Mouse (Mus musculus): Measurements from ENCODE around the gene St6galnac5. TPM values are rescaled to one million over a fixed set of nuclear protein-coding genes. Genes with fewer than 3 reads are reported as not detected.

St6galnac5 gene
- polyA plus RNA-seq, 1 experiment from 2014 or later, result 0.66 TPM

DNA sequence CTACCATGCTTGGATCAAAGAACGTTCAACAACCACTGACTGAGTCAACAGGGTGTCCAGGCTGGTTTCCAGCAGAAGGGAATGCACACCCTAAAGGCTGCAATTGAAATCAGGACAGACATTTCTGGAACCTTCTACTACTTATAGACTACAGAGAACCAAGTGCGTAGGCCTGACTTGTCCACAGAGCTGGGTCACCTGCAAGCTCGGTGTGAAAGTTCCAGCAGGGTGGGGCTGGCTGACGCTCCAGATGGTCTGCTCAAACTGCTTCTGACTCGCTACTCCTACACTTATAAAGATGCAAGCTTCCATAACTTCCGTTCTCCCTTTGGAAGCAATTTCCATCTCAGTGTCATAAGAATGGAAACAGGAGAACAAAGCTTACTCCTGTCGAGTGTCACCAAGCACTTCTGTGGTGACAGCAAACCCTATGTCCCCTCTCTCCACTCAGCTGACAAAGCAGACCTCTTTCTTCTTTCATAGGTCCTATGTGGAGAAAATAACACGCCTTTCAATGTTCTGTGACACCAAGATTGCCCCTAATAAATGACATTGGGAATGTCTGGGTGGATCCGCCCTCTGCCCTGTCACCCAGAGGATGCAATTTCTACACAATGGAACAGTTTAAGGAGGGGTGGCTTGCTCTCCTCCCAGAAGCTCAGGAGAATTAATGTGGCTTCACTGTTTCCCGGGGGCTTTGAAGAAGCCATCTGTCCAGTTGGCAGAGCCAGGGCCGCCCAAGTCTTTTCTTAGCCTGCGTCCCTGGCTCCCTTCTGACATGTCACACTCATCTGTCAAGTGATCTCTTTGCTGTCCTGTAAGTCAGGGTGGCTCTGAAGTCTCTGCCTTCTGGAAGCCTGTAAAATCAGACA is 114.2 kb downstream of the St6galnac5 start:
- Histone ChIP-seq H3K4me1 (replicated peaks; ENCODE audit: insufficient read depth, low read length) (no peaks in the 10 kb centered on the region), H3K27ac (no peak overlapping the region), H3K27me3 (ENCODE audit: insufficient read depth, low read length) (no peaks in the 10 kb centered on the region), H3K4me3 (replicated peaks; ENCODE audit: low read depth, low read length) (no peak overlapping the region), H3K9me3 (replicated peaks; ENCODE audit: low read length) (no peaks in the 10 kb centered on the region), H3K4me2 (ENCODE audit: low read length) (no peak overlapping the region), H3K9ac (ENCODE audit: low read depth, low read length) (no peak overlapping the region), H3K36me3 (ENCODE audit: insufficient read depth, low read length) (no peaks in the 10 kb centered on the region)
- no peak for ATAC-seq (replicated peaks; ENCODE audit: low FRiP score, low read depth)
- no peak for DNase-seq (ENCODE audit: low spot score)
- WGBS, result 53% methylated on average over 12 of the region's 12 CpGs
- no peak for TF ChIP-seq CTCF (IDR thresholded peaks at IDR 0.05; ENCODE audit: low read depth)

DNA sequence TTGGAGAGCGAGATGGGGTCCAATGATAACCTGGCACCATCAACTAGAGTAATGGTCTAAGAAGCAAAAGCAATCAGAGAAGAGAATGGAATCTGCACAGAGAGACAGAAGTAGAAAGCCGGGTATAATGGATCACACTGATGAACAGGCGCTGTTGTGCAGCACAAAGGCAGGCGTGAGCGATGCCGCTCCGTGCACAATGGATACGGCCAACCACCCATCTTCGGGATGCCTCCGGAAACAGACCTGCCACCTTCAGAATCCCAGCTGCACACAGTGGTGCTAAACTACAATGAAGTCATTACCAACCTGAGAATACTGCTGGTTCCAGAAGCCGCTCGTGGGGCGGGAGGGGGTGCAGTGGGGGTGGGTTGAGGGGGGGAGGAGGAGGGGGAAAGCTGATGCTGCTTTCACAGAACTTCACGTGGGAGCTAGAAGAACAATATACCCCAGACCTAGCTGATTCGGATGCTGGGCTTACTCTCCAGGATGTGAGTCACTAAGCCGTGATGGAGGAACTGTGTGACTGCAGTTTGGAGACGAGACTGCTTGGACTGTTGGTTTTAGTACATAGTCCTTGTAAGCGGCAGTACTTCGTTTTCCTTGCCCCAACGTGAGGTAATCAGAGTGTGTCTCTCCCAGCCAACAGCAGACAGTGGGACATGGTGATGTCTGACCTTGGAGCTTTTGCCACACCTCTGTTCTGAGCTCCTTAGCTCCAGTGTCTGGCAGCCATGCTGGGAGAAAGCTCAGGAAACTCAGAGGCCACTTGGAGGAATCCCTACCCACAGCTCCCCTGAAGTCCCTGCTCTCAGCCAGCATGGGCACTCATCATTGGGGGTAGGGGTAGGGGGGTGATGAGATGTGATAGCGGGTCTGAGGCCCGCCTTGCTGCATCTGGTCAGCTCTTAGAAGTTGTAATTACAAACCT is 115.7 kb downstream of the St6galnac5 start:
- Histone ChIP-seq H3K4me1 (replicated peaks; ENCODE audit: insufficient read depth, low read length) (no peaks in the 10 kb centered on the region), H3K4me2 (ENCODE audit: low read length) (no peak overlapping the region), H3K9me3 (replicated peaks; ENCODE audit: low read length) (no peaks in the 10 kb centered on the region), H3K9ac (ENCODE audit: low read depth, low read length) (no peak overlapping the region), H3K27ac (no peak overlapping the region), H3K27me3 (ENCODE audit: insufficient read depth, low read length) (no peaks in the 10 kb centered on the region), H3K36me3 (ENCODE audit: insufficient read depth, low read length) (no peaks in the 10 kb centered on the region), H3K4me3 (replicated peaks; ENCODE audit: low read depth, low read length) (no peak overlapping the region)
- WGBS, result 72% methylated on average over 22 of the region's 22 CpGs
- DNase-seq (ENCODE audit: low spot score) (no peak), ATAC-seq (replicated peaks; ENCODE audit: low FRiP score, low read depth) (no peak)
- no peak for TF ChIP-seq CTCF (IDR thresholded peaks at IDR 0.05; ENCODE audit: low read depth)

DNA sequence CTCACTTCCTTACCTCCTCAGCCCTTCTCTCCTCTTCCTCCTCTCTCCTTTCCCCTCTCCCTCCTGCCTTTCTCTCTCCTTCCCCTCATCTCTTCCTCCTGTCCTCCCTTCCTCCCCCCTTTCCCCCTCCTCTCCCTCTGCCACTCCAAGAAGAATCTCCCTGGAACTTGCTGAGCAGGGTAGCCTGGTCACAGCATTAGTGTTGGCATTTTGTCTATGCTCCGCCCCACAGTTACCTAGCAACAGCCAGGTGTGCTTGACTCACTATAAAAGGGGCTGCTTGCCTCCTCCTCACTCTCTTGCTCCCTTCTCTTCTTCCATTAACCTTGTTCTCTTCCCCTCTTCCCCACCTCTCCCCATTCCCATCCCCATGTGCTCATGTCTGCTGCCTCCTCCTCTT is 120.1 kb downstream of the St6galnac5 start:
- H3K27me3 ChIP-seq (ENCODE audit: insufficient read depth, low read length), result no peaks in the 10 kb centered on the region
- WGBS, result 82% methylated on average over 1 of the region's 1 CpGs
- H3K9me3 ChIP-seq (replicated peaks; ENCODE audit: low read length), result no peaks in the 10 kb centered on the region
- H3K4me3 ChIP-seq (replicated peaks; ENCODE audit: low read depth, low read length), result no peak overlapping the region
- no peak for TF ChIP-seq CTCF (IDR thresholded peaks at IDR 0.05; ENCODE audit: low read depth)
- ATAC-seq (replicated peaks; ENCODE audit: low FRiP score, low read depth) (no peak), DNase-seq (ENCODE audit: low spot score) (no peak)
- H3K36me3 ChIP-seq (ENCODE audit: insufficient read depth, low read length), result no peaks in the 10 kb centered on the region
- no peak overlapping the region for H3K4me2 ChIP-seq (ENCODE audit: low read length)
- H3K27ac ChIP-seq, result no peak overlapping the region
- no peaks in the 10 kb centered on the region for H3K4me1 ChIP-seq (replicated peaks; ENCODE audit: insufficient read depth, low read length)
- H3K9ac ChIP-seq (ENCODE audit: low read depth, low read length), result no peak overlapping the region

DNA sequence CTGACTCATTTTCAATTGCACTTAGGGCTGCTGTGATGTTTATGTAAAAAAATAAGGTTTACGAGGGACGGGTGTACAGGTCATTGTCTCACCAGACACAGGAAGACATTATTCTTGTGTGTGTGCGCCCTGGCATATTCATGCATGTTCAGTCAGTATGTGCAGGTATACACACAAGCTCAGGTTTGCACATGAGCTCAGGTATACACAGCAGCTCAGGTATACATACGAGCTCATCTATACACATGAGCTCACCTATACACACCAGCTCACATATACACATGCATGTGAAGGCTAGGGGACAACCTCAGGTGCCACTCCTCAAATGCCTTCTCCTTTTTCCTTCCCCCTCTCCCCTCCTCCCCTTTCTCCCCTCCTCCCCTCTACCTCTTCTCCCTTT is 120.6 kb downstream of the St6galnac5 start:
- Histone ChIP-seq H3K9ac (ENCODE audit: low read depth, low read length) (no peak overlapping the region), H3K27ac (no peak overlapping the region), H3K4me1 (replicated peaks; ENCODE audit: insufficient read depth, low read length) (no peaks in the 10 kb centered on the region), H3K4me3 (replicated peaks; ENCODE audit: low read depth, low read length) (no peak overlapping the region), H3K27me3 (ENCODE audit: insufficient read depth, low read length) (no peaks in the 10 kb centered on the region), H3K9me3 (replicated peaks; ENCODE audit: low read length) (no peaks in the 10 kb centered on the region), H3K4me2 (ENCODE audit: low read length) (no peak overlapping the region), H3K36me3 (ENCODE audit: insufficient read depth, low read length) (no peaks in the 10 kb centered on the region)
- ATAC-seq (replicated peaks; ENCODE audit: low FRiP score, low read depth), result no peak; the same call in 1 of the 2 replicates
- no peak for TF ChIP-seq CTCF (IDR thresholded peaks at IDR 0.05; ENCODE audit: low read depth)
- 41% methylated on average over 4 of the region's 4 CpGs for WGBS
- no peak for DNase-seq (ENCODE audit: low spot score)

DNA sequence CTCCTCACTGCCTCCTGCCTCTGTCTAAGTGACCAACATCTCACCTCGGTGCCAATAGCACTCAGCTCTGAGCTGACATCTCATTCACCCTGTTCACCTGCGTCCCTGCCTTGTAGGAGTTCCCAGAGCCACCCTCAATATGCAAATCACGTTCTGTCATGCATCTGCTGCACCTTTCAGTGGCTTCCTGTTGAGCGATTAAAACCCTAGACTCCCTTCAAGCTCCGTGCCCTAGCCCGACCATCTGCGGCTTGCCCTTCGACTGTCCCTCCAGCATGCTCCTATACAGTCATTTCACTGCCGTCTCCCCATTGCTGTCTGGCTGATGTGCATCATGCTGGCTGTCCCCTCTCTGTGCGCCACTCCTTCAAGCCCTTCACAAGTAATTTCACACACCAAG is 126.0 kb downstream of the St6galnac5 start:
- Histone ChIP-seq H3K4me1 (replicated peaks; ENCODE audit: insufficient read depth, low read length) (no peaks in the 10 kb centered on the region), H3K9me3 (replicated peaks; ENCODE audit: low read length) (no peaks in the 10 kb centered on the region), H3K36me3 (ENCODE audit: insufficient read depth, low read length) (no peaks in the 10 kb centered on the region), H3K27ac (no peak overlapping the region), H3K27me3 (ENCODE audit: insufficient read depth, low read length) (no peaks in the 10 kb centered on the region), H3K4me3 (replicated peaks; ENCODE audit: low read depth, low read length) (no peak overlapping the region), H3K9ac (ENCODE audit: low read depth, low read length) (no peak overlapping the region), H3K4me2 (ENCODE audit: low read length) (no peak overlapping the region)
- ATAC-seq (replicated peaks; ENCODE audit: low FRiP score, low read depth) (no peak), DNase-seq (ENCODE audit: low spot score) (no peak)
- 35% methylated on average over 10 of the region's 10 CpGs for WGBS
- no peak for TF ChIP-seq CTCF (IDR thresholded peaks at IDR 0.05; ENCODE audit: low read depth)

DNA sequence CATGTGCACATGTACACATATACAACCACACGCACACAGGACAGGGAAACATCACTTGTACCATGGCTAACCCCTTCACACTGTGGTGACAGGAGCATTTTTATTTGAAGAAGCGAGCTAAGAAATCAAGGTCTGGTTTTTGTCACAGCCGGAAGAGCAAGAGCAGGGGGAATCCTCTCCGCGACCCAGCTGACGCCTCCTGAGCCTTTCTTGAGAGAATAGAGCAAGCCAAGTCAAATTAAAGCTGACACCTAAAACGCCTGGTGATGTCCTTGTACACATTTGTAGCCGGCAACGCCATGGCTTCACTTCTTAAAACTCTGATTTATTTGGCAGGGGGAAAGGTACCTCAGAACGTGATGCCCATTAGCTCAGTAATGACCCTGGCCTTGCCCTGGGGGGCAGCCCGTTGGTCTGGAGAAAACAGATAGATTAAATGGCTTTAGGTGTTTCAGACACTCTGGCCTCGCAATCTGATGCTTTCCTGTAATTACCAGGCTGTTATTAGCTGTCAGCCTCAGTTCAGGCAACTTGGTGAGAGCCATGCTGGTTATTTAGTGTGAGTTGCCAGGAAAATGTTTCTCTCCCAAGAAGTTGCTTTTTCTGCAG is 126.9 kb downstream of the St6galnac5 start:
- Histone ChIP-seq H3K4me2 (ENCODE audit: low read length) (no peak overlapping the region), H3K27me3 (ENCODE audit: insufficient read depth, low read length) (no peaks in the 10 kb centered on the region), H3K27ac (no peak overlapping the region), H3K9me3 (replicated peaks; ENCODE audit: low read length) (no peaks in the 10 kb centered on the region), H3K4me3 (replicated peaks; ENCODE audit: low read depth, low read length) (no peak overlapping the region), H3K36me3 (ENCODE audit: insufficient read depth, low read length) (no peaks in the 10 kb centered on the region), H3K4me1 (replicated peaks; ENCODE audit: insufficient read depth, low read length) (no peaks in the 10 kb centered on the region), H3K9ac (ENCODE audit: low read depth, low read length) (no peak overlapping the region)
- ATAC-seq (replicated peaks; ENCODE audit: low FRiP score, low read depth) (no peak), DNase-seq (ENCODE audit: low spot score) (peak; percentile 61)
- no peak for TF ChIP-seq CTCF (IDR thresholded peaks at IDR 0.05; ENCODE audit: low read depth)
- WGBS, result 32% methylated on average over 12 of the region's 12 CpGs
